Mouse (Mus musculus) liver, postnatal 0 days (tissue): ENCODE results near the gene Nkx1-1.
A peak's percentile ranks its signal among the peaks of the same experiment; 100 is the strongest.

ENCODE experiments used
- CTCF ChIP-seq: sonication (generic); IDR thresholded peaks from 2 replicates; pipeline ENCODE4 v1.5.1; 2016; ENCODE audit warnings: antibody characterized with exemption, low read depth
- EP300 ChIP-seq: IDR thresholded peaks from 2 replicates; pipeline ENCODE4 v1.6.1; 2016; ENCODE audit warnings: antibody characterized with exemption, low read depth, mild to moderate bottlenecking

DNA sequence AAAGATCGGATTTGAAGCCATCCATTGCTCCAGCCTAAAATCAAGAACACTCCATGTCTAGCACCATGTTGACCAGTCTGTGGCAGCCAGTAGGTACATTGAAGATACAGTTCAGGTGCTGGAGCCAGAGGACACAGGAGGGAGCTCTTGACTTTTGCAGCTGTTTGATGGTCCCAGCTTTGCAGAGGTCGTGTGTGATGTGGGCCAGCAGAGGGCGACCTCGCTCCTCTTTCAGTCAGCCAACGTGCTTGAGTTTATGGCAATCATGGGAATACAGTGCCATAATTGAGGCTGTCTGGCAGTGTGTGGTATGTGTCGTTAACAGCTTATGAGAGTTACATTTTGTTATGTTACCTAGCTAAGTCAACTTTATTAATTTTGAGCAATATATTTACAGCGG, 40.0 kb downstream of the Nkx1-1 start:
- TF ChIP-seq CTCF (peak; percentile 97), EP300 (no peak)
